Mouse (Mus musculus): ENCODE results near the gene Defb19. TPM values are rescaled to one million over a fixed set of nuclear protein-coding genes. Genes with fewer than 3 reads are reported as not detected.

The Defb19 gene
- polyA plus RNA-seq, 1 experiment = not detected

DNA sequence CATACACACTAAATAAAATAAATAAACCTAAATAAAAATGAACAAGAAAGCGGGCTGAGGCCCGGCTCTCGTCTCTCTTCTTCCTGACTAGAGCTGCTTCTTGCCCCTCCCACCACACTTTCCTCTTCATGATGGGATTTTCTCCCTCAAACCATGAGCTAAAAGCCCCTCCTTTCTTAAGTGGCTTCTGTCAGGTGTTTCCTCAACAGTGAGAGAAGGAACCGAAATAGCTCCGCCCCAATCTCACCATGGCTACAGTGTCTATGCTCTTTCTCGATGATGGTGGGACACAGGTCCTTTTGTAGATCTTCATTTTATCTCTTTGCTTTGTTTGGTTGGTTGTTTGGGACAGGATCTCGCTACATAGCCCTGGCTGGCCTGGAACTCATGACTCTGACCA lies 23.5 kb downstream of the Defb19 start:
- no peak overlapping the region for H3K27ac ChIP-seq (ENCODE audit: insufficient read depth, low read depth, low read length)
- no peak overlapping the region for H3K4me3 ChIP-seq (ENCODE audit: insufficient read depth, low read length)
- no peaks in the 10 kb centered on the region for H3K4me1 ChIP-seq (ENCODE audit: control insufficient read depth, insufficient read depth, low read length)
- TF ChIP-seq CTCF (IDR thresholded peaks at IDR 0.05; ENCODE audit: low read depth, low read length) (no peak), POLR2A (IDR thresholded peaks at IDR 0.05; ENCODE audit: borderline replicate concordance, low read depth, low read length) (no peak)

DNA sequence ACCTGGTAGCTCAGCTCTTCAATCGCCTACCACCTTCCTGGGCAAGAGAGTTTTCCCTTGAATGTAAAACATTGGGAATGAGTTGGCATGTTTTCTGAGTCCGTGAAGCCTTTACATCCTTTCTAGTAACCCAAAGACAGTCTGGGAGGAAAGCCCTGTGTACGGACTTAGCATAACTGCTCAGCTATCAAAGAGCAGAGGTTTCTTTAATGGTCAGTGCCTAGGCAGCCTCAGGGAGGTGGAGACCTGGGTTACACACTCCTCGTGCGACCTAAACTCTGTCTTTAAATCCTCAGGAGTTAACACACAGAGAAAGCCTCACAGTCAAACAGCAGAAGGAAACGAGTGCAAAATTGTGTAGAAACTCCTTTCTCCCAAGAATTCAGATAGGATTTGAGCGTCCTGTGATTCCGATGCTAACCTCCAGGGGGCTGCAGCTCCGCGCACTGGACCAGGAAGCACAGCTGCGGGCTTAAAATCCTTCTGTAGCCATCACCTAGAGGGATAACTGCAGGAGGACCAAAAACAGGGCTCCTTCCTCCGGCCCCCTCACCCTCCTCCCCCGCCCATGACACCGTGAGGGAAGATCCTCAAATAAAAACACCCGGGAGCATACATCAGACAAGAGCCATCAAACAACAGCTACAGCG lies 26.2 kb downstream of the Defb19 start:
- H3K4me3 ChIP-seq (ENCODE audit: insufficient read depth, low read length) = no peak overlapping the region
- TF ChIP-seq POLR2A (IDR thresholded peaks at IDR 0.05; ENCODE audit: borderline replicate concordance, low read depth, low read length) = no peak
- TF ChIP-seq CTCF (IDR thresholded peaks at IDR 0.05; ENCODE audit: low read depth, low read length) = peak; percentile 50
- H3K4me1 ChIP-seq (ENCODE audit: control insufficient read depth, insufficient read depth, low read length) = no peaks in the 10 kb centered on the region
- no peak overlapping the region for H3K27ac ChIP-seq (ENCODE audit: insufficient read depth, low read depth, low read length)

DNA sequence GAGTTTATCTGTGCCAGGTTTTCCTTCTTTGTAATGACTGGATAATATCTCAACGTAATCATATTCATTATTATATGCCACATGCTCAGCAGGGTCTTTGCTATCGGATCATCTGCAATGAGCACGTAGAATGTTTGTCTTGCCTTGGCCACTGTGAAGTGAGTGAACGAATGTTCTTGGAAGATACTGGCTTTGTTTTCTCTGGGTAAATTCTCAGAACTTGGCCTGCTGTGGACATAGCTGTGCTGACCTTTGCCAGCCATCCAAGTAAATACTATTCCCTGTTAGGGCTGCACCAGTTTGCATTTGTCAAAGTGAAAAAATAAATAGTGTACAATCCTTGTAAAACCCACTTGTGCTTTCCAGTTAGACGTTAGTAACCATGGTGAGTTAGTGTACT lies 32.0 kb downstream of the Defb19 start:
- H3K4me3 ChIP-seq (ENCODE audit: insufficient read depth, low read length) = no peak overlapping the region
- TF ChIP-seq CTCF (IDR thresholded peaks at IDR 0.05; ENCODE audit: low read depth, low read length) (no peak), POLR2A (IDR thresholded peaks at IDR 0.05; ENCODE audit: borderline replicate concordance, low read depth, low read length) (no peak)
- H3K27ac ChIP-seq (ENCODE audit: insufficient read depth, low read depth, low read length) = no peak overlapping the region
- no peaks in the 10 kb centered on the region for H3K4me1 ChIP-seq (ENCODE audit: control insufficient read depth, insufficient read depth, low read length)

DNA sequence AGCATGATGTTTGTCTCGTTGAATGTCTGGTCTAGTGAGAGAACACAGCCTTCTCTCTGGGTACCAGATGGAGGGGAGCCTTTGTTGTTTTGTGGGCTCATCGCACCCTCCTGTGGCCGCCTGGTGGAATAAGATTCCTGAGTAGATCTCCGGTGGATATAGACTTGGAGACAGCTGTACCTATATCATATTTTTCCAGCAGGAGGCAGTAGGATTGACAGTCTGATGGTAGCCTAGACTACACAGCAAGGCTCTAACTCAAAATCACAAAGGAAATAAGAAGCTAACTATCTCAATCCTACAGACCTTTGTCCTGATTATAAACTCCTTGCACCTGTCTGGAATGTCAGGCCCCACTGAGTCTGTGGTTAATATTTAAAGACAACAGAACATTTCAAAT lies 35.4 kb downstream of the Defb19 start:
- no peak overlapping the region for H3K27ac ChIP-seq (ENCODE audit: insufficient read depth, low read depth, low read length)

DNA sequence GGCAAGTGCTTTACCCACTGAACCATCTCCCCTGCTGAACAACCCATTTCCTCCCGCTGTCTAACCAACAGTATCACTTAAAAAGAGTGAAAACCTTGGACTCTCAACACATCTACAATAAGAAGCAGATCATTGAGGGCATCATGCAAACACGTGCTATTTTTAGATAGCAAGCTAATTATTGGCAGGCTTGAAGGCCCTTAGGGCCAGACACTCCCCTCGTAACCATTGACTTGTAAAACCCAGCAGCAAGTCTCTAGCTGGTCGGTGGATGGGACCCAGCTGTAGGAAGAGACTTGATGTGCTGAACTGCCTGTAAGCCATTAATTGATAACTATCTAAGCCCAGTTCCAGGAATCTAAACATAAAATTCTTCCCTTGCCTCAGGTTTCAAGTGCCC lies 36.6 kb downstream of the Defb19 start:
- Histone ChIP-seq H3K4me3 (ENCODE audit: insufficient read depth, low read length) (no peak overlapping the region), H3K27ac (ENCODE audit: insufficient read depth, low read depth, low read length) (no peak overlapping the region), H3K4me1 (ENCODE audit: control insufficient read depth, insufficient read depth, low read length) (no peaks in the 10 kb centered on the region)
- no peak for TF ChIP-seq CTCF (IDR thresholded peaks at IDR 0.05; ENCODE audit: low read depth, low read length)

More for the DNA sequence above, 35.4 kb downstream of the Defb19 start:
- no peak for TF ChIP-seq POLR2A (IDR thresholded peaks at IDR 0.05; ENCODE audit: borderline replicate concordance, low read depth, low read length)
- TF ChIP-seq CTCF (IDR thresholded peaks at IDR 0.05; ENCODE audit: low read depth, low read length) = 0 out of 2 replicates have a peak, but pooled peaks have one; percentile 27
- H3K4me3 ChIP-seq (ENCODE audit: insufficient read depth, low read length) = no peak overlapping the region
- no peaks in the 10 kb centered on the region for H3K4me1 ChIP-seq (ENCODE audit: control insufficient read depth, insufficient read depth, low read length)

DNA sequence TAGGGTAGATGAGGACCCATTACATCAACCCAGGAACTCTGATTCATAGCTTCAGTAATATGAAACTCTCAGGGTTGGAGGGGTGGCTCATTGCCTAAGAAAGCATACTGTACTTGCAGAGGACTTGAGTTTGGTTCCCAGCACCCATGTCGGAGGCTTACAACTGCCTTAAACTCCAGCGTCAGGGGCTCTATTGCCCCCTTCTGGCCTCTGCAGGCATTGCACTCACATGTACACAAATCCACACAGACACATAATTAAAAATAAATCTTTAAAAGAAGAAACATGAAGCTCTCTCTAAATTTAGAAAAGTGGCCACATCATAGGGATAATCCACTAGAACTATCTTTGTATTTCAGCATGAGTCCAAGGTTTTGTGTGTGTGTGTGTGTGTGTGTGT lies 37.2 kb downstream of the Defb19 start:
- Histone ChIP-seq H3K4me1 (ENCODE audit: control insufficient read depth, insufficient read depth, low read length) (no peaks in the 10 kb centered on the region), H3K27ac (ENCODE audit: insufficient read depth, low read depth, low read length) (no peak overlapping the region), H3K4me3 (ENCODE audit: insufficient read depth, low read length) (no peak overlapping the region)
- 0 out of 2 replicates have a peak, but pooled peaks have one; percentile 7 for TF ChIP-seq CTCF (IDR thresholded peaks at IDR 0.05; ENCODE audit: low read depth, low read length)
- no peak for TF ChIP-seq POLR2A (IDR thresholded peaks at IDR 0.05; ENCODE audit: borderline replicate concordance, low read depth, low read length)

DNA sequence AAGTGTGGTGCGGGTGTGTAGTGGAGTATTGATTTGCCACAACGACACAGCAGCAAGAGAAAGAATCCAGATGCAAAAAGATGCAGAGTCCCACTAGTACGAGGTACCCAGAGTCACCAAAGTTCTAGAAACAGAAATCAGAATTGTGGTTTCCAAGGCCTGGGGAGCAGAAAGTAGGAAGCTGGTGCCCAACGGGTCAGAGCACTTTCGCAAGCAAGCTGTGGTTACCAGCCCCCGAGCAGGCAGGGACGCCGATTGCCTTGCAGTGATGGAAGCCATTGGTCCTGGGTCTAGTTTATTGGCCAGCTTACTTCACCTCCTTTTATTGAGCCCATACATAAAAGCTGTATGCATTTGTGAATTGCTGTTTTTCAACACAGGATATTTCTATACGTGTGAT lies 38.1 kb downstream of the Defb19 start:
- TF ChIP-seq CTCF (IDR thresholded peaks at IDR 0.05; ENCODE audit: low read depth, low read length) (no peak), POLR2A (IDR thresholded peaks at IDR 0.05; ENCODE audit: borderline replicate concordance, low read depth, low read length) (no peak)
- no peak overlapping the region for H3K27ac ChIP-seq (ENCODE audit: insufficient read depth, low read depth, low read length)
- H3K4me3 ChIP-seq (ENCODE audit: insufficient read depth, low read length) = no peak overlapping the region
- 0 out of 2 replicates have a peak, but pooled peaks cover 3% of the 10 kb centered on the region for H3K4me1 ChIP-seq (ENCODE audit: control insufficient read depth, insufficient read depth, low read length)

DNA sequence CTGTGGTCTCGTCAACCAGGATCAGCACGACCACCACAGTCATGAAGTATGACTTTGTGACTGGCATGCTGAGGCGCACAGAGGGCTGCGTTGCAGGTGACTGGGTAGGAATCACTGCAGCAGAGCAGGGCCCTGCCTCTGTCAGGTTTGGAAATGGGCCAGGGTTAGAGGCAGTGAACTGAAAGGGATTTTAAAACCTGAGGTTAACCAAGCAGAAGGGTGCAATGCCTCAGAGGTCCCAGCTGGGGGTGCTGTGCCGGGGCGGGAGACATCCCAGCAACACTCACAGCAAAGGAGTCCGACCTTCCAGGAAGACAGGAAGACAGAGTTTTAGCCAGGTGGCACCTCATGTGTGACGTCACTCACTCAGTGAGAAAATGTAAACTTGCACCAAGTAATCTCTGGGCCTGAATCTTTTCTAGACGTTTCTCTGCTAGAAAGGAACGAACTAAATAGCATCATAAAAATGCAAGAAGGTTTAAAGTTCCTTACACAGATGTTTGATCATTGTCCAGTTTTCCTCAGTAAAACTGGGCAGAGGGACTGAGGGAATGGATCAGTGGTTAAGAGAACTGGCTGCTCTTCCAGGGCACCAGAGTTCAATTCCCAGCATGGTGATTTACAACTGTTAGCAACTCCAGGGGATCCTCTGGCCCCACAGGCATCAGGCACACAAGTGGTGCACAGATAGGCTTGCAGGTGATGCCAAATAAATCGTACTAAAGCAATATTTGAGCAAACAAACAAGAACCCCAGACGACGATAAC lies 40.0 kb downstream of the Defb19 start, which contains the start of gene Defb29:
Gene Defb29, minus strand, starts transcription at position 155 of the 767 bp plus-strand sequence.
- no peak for TF ChIP-seq POLR2A (IDR thresholded peaks at IDR 0.05; ENCODE audit: borderline replicate concordance, low read depth, low read length)
- TF ChIP-seq CTCF (IDR thresholded peaks at IDR 0.05; ENCODE audit: low read depth, low read length) = no peak
- Histone ChIP-seq H3K27ac (ENCODE audit: insufficient read depth, low read depth, low read length) (no peak within 1 kb of the TSS), H3K4me1 (ENCODE audit: control insufficient read depth, insufficient read depth, low read length) (0 out of 2 replicates have a peak, but pooled peaks cover 3% of the 10 kb centered on the region), H3K4me3 (ENCODE audit: insufficient read depth, low read length) (no peak within 1 kb of the TSS)

Other genes starting within 250 kb of the Defb19 start
- gene Rbck1, start 247.7 kb downstream of the Defb19 start, polyA plus RNA-seq (2012; ENCODE audit: insufficient read depth, insufficient read length, missing spikeins) = 55.3 and 57.2 TPM in 2 replicates
- gene Trib3, start 236.3 kb downstream of the Defb19 start, polyA plus RNA-seq (2012; ENCODE audit: insufficient read depth, insufficient read length, missing spikeins) = 1.5 and 1.9 TPM in 2 replicates
- gene Nrsn2, start 203.7 kb downstream of the Defb19 start, polyA plus RNA-seq (2012; ENCODE audit: insufficient read depth, insufficient read length, missing spikeins) = not detected in 2 replicates
- 0.44 and 0.51 TPM in 2 replicates for gene Sox12, start 182.2 kb downstream of the Defb19 start, polyA plus RNA-seq (2012; ENCODE audit: insufficient read depth, insufficient read length, missing spikeins)
- 2.0 and 2.3 TPM in 2 replicates for gene Zcchc3, start 165.3 kb downstream of the Defb19 start, polyA plus RNA-seq (2012; ENCODE audit: insufficient read depth, insufficient read length, missing spikeins)
- not detected in 2 replicates for gene 6820408C15Rik, start 164.7 kb downstream of the Defb19 start, polyA plus RNA-seq (2012; ENCODE audit: insufficient read depth, insufficient read length, missing spikeins)
- not detected in 2 replicates for gene Defb23, start 115.7 kb downstream of the Defb19 start, polyA plus RNA-seq (2012; ENCODE audit: insufficient read depth, insufficient read length, missing spikeins)
- gene Defb20, start 103.2 kb downstream of the Defb19 start, polyA plus RNA-seq (2012; ENCODE audit: insufficient read depth, insufficient read length, missing spikeins) = not detected in 2 replicates
- not detected in 2 replicates for gene Defb22, start 90.2 kb downstream of the Defb19 start, polyA plus RNA-seq (2012; ENCODE audit: insufficient read depth, insufficient read length, missing spikeins)
- gene Defb26, start 68.6 kb downstream of the Defb19 start, polyA plus RNA-seq (2012; ENCODE audit: insufficient read depth, insufficient read length, missing spikeins) = not detected in 2 replicates
- gene Defb28, start 62.1 kb downstream of the Defb19 start, polyA plus RNA-seq (2012; ENCODE audit: insufficient read depth, insufficient read length, missing spikeins) = not detected in 2 replicates
- not detected in 2 replicates for gene Defb29, start 40.2 kb downstream of the Defb19 start, polyA plus RNA-seq (2012; ENCODE audit: insufficient read depth, insufficient read length, missing spikeins)
- not detected in 2 replicates for gene Gm17416, start 11.0 kb downstream of the Defb19 start, polyA plus RNA-seq (2012; ENCODE audit: insufficient read depth, insufficient read length, missing spikeins)
- not detected in 2 replicates for gene Defb21, start 7.6 kb downstream of the Defb19 start, polyA plus RNA-seq (2012; ENCODE audit: insufficient read depth, insufficient read length, missing spikeins)
- not detected in 2 replicates for gene Defb45, start 19.1 kb upstream of the Defb19 start, polyA plus RNA-seq (2012; ENCODE audit: insufficient read depth, insufficient read length, missing spikeins)
- gene Defb36, start 24.0 kb upstream of the Defb19 start, polyA plus RNA-seq (2012; ENCODE audit: insufficient read depth, insufficient read length, missing spikeins) = not detected in 2 replicates
- not detected in 2 replicates for gene Defb25, start 42.7 kb upstream of the Defb19 start, polyA plus RNA-seq (2012; ENCODE audit: insufficient read depth, insufficient read length, missing spikeins)
- gene Rem1, start 46.6 kb upstream of the Defb19 start, polyA plus RNA-seq (2012; ENCODE audit: insufficient read depth, insufficient read length, missing spikeins) = not detected in 2 replicates
- gene H13, start 89.1 kb upstream of the Defb19 start, polyA plus RNA-seq (2012; ENCODE audit: insufficient read depth, insufficient read length, missing spikeins) = 93.6 and 95.2 TPM in 2 replicates
- 0.82 and 2.4 TPM in 2 replicates for gene Mcts2, start 106.7 kb upstream of the Defb19 start, polyA plus RNA-seq (2012; ENCODE audit: insufficient read depth, insufficient read length, missing spikeins)
- gene Id1, start 155.9 kb upstream of the Defb19 start, polyA plus RNA-seq (2012; ENCODE audit: insufficient read depth, insufficient read length, missing spikeins) = not detected in 2 replicates
- not detected in 2 replicates for gene Cox4i2, start 173.9 kb upstream of the Defb19 start, polyA plus RNA-seq (2012; ENCODE audit: insufficient read depth, insufficient read length, missing spikeins)